Mouse (Mus musculus): Measurements from ENCODE around the gene Lrrn2.

Lrrn2 gene

GRCm38 (mm10) chr1:132909951-132910350 lies 29.9 kb downstream of the Lrrn2 start:
- no peak for TF ChIP-seq GATA4 (IDR thresholded peaks at IDR 0.05; ENCODE audit: insufficient replicate concordance, low read length)

DNA sequence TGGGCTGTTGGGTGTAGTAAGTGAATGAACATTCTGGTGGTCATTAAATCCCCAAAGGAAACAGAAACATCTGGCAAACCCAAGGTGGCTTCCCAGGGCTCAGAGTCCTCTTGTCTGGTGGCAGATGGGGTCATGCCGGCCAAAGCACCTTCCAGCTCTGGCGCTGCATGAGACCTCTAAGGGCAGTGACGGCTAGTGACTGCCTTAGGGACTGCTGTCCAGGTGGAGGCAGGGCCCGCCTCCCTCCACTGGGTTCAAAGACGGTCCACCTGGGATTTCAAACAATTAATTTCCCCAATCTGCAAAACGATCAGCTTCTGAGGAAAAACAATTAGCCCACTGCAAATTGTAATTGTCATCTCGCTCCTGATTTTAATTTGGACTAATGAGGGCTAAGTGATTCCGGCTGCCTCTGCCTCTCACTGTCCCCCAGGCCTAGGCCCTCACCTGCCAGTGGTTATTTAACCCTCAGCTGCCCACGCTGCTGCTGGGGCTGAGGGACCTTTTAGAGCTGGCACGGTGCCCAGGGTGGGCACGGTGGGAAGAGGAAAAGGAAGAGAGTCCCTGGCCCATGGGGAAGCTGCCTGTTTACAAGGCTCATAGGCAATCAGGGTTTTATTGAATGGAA lies 30.5 kb downstream of the Lrrn2 start:
- TF ChIP-seq GATA4 (IDR thresholded peaks at IDR 0.05; ENCODE audit: insufficient replicate concordance, low read length): no peak

- no peak for TF ChIP-seq GATA4 (IDR thresholded peaks at IDR 0.05; ENCODE audit: insufficient replicate concordance, low read length)
Measured at GRCm38 (mm10) chr1:132915849-132916493, 35.9 kb downstream of the Lrrn2 start.

DNA sequence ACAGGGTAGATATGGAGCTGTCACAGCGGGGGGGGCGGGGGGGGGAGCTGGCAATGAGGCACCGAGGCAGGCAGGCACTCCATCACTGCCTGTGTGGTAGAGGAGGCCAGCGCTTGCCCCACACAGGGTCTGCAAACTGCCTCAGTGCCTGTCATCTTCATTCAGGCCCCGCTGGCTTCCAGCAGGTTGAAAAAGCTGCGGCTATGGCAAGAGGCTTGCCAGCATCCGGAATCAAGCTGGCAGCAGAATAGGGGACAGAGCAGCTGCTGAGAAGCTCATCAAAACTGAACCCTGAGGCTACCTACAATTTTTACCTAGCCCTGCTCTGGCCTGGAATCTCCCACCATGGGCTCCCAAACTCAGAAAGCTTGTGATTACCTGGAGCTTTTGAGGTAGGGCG lies 37.5 kb downstream of the Lrrn2 start:
- TF ChIP-seq GATA4 (IDR thresholded peaks at IDR 0.05; ENCODE audit: insufficient replicate concordance, low read length): no peak

GRCm38 (mm10) chr1:132918117-132918680 lies 38.1 kb downstream of the Lrrn2 start:
- no peak for TF ChIP-seq GATA4 (IDR thresholded peaks at IDR 0.05; ENCODE audit: insufficient replicate concordance, low read length)

- TF ChIP-seq GATA4 (IDR thresholded peaks at IDR 0.05; ENCODE audit: insufficient replicate concordance, low read length): no peak
Measured at GRCm38 (mm10) chr1:132919258-132919657, 39.2 kb downstream of the Lrrn2 start.

DNA sequence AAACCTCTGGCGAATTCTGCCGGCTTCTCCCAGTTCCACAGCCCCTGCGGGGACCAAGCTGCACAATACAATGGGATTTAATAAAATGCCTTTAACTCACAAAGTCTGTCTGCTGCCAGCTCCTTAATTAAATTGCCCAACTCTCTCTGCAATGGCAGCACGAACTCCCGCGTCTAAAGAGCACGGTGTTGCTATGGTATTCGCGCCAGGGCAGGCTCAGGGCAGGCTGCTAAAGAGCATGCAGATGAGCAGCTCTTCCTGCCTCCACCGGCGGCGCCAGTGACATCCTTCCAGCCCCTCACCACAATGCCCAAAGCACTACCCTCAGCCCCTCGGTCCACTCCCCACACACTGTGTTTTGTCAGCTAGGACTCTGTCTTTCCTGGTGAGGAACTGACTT lies 41.0 kb downstream of the Lrrn2 start:
- no peak for TF ChIP-seq GATA4 (IDR thresholded peaks at IDR 0.05; ENCODE audit: insufficient replicate concordance, low read length)

DNA sequence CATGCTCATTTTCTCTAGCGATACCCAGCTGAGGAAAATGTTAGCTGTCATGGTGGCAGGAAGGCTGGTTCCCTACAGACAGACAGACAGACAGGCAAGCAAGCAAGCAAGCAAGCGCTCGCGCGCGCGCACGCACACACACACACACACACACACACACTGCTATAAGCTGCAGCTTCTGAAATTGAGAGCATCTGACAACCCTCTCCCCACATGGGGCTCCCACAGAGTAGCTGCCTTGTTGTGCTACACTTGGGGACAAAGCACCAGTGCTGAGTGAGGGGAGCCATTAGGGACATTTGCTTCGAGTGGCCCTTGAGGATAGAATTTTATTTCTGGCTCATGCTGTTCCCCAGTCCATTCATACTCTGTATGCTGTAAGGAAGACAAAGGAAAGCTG lies 42.2 kb downstream of the Lrrn2 start:
- no peak for TF ChIP-seq GATA4 (IDR thresholded peaks at IDR 0.05; ENCODE audit: insufficient replicate concordance, low read length)

DNA sequence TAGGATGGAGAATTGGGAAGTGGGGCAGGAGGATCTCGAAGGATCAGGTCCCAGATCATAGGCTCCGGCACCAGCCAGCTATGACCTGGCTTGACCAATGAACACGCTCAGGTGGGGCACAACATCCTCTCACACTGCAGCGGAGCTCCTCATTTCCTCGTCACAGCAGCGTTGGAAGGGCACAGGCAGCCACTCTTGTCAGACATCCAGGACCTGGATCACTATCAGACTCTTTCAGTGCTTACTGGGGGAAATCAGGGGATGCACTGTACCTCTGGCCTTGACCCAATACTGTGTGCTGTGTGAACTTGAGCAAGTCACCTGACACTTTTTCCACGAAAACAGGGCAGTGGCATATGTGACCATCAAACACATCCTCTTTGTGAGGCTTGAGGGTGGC lies 45.2 kb downstream of the Lrrn2 start:
- TF ChIP-seq GATA4 (IDR thresholded peaks at IDR 0.05; ENCODE audit: insufficient replicate concordance, low read length): no peak

DNA sequence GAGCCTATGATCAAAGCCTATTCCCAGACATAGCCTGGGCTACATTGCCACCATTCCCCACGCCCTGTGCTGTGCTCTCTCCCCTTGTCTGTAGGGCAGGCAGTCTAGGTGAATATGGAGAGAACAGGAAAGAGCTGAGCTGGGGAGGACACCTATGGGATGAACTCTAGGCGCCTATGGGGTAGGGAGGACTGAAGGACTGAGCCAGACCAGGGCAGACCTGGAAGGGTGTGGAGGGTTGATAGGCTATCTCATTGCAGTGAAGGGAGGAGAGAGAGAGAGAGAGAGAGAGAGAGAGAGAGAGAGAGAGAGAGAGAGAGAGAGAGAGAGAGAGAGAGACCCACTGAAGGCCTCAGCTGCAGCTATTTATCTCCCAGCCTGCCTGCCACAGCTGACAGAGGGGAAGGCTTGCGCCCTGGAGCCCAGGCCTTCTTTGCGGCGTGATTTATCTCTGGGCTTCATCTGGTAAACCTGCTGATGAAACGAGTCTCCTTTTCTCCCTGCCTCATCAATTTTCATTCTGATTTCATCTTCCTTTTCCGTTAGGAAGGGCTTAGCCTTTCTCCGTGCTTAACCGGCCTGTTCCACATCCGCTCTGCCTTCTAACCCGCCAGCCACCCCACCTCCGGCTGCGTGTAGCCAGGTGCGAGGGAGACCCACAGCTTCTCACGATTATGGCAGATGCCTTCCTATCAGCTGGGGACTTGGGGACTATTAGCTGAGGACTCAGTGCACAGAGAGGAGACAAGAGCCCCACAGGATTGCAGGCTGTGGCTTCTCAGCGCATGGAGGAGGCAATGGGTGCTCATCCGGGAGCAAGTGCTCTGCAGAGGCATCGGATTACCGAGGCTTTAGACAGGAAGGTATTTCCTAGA lies 48.2 kb downstream of the Lrrn2 start:
- no peak for TF ChIP-seq GATA4 (IDR thresholded peaks at IDR 0.05; ENCODE audit: insufficient replicate concordance, low read length)

DNA sequence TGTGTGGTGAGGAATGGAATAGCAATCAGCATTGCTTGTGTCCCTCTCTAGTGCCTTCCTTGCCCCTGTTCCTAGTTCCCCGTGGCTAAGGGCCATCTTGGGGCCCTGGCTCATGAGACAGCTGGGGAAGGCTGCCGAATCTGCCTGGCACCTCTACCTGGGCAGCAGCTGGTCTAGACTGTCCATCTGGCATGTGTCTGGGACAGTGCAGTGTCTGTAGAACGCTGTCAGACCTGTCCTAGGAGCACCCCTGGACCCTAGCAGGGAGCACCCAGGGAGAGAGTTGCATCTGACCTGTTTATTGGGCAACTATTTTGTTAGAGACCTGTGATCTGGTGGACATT lies 48.8 kb downstream of the Lrrn2 start:
- TF ChIP-seq GATA4 (IDR thresholded peaks at IDR 0.05; ENCODE audit: insufficient replicate concordance, low read length): no peak

DNA sequence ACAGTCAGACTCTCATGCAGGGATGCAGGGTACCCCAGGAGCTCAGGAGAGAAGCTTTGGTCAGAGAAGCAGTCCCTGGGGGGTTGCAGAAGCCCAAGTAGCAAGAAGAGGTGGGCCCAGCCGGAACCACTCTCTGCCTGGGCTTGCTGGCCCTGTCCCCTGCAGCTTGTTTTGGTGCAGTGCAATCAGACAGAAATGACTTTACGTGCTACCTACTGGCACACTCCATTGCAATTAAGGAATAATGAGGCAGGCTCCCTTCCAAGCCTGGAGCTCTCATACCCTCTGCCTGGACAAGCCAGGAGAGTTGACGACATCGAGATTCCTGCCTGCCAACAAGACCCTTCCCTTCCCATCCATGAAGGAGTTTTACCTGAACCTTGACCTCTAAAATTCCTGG lies 50.2 kb downstream of the Lrrn2 start:
- no peak for TF ChIP-seq GATA4 (IDR thresholded peaks at IDR 0.05; ENCODE audit: insufficient replicate concordance, low read length)

- TF ChIP-seq GATA4 (IDR thresholded peaks at IDR 0.05; ENCODE audit: insufficient replicate concordance, low read length): no peak
Measured at GRCm38 (mm10) chr1:132932421-132932820, 52.3 kb downstream of the Lrrn2 start.

DNA sequence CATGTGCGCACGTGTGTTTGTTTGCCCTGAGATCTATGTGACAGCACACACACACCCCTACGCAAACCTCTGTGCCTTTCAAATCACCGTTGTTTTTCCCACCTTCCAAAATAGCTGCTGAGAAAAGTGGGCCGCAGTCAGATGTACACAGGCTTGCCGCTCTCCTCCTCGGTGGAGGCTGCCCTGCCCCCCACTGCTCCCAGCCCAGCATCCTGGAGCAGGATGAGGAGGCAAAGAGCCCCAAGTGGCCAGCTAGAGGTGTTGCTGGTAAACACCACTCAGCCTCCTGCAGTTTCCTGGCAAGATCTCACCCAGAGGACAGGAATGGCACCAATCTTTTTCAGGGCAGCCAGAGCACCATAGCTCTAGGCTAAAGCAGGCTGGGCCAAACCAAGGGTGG lies 54.8 kb downstream of the Lrrn2 start:
- no peak for TF ChIP-seq GATA4 (IDR thresholded peaks at IDR 0.05; ENCODE audit: insufficient replicate concordance, low read length)

- TF ChIP-seq GATA4 (IDR thresholded peaks at IDR 0.05; ENCODE audit: insufficient replicate concordance, low read length): no peak
Measured at GRCm38 (mm10) chr1:132937296-132938030, 57.4 kb downstream of the Lrrn2 start.
